Mouse (Mus musculus) ovary, postnatal 10 days (tissue): Measurements from ENCODE around the gene Haghl.
A peak's percentile ranks its signal among the peaks of the same experiment; 100 is the strongest.
"Not testable (repeated sequence)": the region's sequence is repeated elsewhere in the genome, so short reads cannot be mapped to it uniquely, and the experiment has no call there.

Experiments
- DNase-seq: peaks from one replicate; pipeline ENCODE4 v3.0.0; 2022; ENCODE audit warnings: low spot score

The Haghl gene

GRCm38 (mm10) chr17:25744311-25744710, 41.2 kb downstream of the Haghl start:
- DNase-seq = no peak

- no peak for DNase-seq
Observed at GRCm38 (mm10) chr17:25743831-25744230, 41.6 kb downstream of the Haghl start.

GRCm38 (mm10) chr17:25741471-25741870, 44.0 kb downstream of the Haghl start:
- not testable (repeated sequence) for DNase-seq

GRCm38 (mm10) chr17:25738861-25739260, 46.6 kb downstream of the Haghl start:
- no peak for DNase-seq

- DNase-seq = no peak
Observed at GRCm38 (mm10) chr17:25735745-25736144, 49.7 kb downstream of the Haghl start, which contains the start of gene Mslnl. Gene Mslnl, plus strand, starts transcription at chr17:25736042.

GRCm38 (mm10) chr17:25735246-25735645, 50.2 kb downstream of the Haghl start:
- DNase-seq = no peak

GRCm38 (mm10) chr17:25732082-25732481, 53.4 kb downstream of the Haghl start:
- peak; percentile 71 for DNase-seq
